Mouse (Mus musculus) heart, postnatal 14 days (tissue): ENCODE measurements around the gene Letm1. TPM values are rescaled to one million over a fixed set of nuclear protein-coding genes. Genes with fewer than 3 reads are reported as not detected.
A peak's percentile ranks its signal among the peaks of the same experiment; 100 is the strongest.

Experiments
- DNase-seq, 2 experiments: peaks; one replicate each; pipeline ENCODE4 v3.0.0; 2021 to 2022
- intact Hi-C: fragments of 180-260 bp; cut with DNase I; formaldehyde crosslinking; loops from one replicate; pipeline ENCODE4 v1.15.1; 2025
- total RNA-seq, 2 experiments: library from RNA; stranded (reverse); gene quantifications; 2 replicates each; pipeline ENCODE4 v1.2.3; 2021

Gene Letm1
- total RNA-seq, 2 experiments from 2014 or later, result 148 to 169 TPM

DNA sequence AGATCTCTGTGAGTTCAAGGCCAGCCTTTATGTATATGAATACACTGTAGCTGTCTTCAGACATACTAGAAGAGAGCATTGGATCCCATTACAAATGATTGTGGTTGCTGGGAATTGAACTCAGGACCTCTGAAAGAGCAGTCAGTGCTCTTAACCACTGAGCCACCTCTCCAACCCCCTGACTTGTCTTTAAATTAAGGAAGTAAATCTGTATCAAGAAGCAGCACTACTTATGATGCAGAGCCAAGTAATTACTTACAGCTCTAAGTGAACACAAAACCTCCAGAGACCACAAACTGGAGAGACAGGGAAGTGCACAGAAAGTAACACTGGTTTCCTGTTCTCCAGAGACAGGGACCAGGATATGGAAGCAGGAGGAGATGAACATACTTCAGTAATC, 5.4 kb downstream of the Letm1 start:
- no peak for DNase-seq
- intact Hi-C loops, result no loop called here

DNA sequence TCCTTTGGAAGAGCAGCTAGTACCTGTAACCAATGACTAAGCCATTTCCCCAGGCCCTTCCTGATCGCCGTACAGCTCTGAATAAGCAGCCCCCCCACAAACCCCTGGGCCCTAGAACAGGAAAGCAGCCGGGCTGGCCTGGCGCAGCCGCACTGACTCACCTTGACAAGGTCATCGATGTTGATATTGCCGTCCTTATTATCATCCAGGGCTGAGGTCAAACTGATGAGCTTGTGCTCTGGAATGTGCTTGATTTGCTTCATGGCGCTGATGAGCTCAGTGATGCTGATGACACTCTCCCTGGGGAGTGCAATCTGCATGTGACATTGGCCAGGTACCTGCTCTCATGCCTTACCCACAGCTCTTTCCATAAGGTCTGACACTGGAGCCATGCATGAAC, 39.1 kb downstream of the Letm1 start:
- no peak for DNase-seq

GRCm38 (mm10) chr5:33740548-33740947, 42.1 kb downstream of the Letm1 start:
- intact Hi-C loops, result no loop called here
- DNase-seq, result no peak

More for the DNA sequence above, 39.1 kb downstream of the Letm1 start:
- intact Hi-C loops, result no loop called here

DNA sequence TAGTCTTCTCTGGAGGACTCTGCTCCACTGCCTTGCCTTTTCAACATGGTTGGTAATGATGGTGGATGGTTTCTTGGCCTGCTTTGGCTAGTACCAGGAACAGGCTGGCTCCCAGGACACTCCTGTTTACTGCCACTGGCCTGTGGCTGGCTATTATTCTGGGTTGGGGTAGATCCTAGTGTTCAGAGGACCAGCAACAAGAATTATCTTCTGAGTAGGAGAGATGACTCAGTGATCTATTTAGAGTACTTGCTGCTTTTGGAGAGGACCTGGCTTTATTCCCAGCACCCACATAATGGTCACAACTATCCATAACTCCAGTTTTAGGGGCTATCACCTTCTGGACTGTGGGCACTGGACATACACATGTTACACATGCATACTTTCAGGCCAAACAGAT, 44.3 kb downstream of the Letm1 start:
- intact Hi-C loops, result loop anchor here (2.0 kb wide), 1 partner anchor 54 kb away; no protein-coding TSS in a partner anchor
- no peak for DNase-seq

DNA sequence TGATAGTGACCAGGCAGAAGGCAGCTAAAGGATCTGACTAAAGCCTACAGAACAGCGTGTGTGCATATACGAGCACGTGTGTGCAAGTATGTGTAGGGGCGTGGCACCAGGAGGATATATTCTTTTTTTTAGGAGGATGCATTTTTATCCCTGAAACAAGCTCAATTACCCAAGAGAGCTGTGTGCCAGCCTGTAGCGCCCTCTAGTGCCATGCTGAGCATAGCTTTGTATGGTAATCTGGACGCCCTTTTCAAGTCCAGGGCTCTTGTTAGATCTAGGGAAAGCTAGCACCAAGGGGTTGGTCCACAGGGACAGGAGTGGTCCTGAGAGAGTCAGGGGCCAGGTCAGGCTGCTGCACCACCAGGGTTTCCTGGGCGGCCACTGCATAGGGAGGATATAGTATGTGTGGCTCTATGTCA, 44.7 kb downstream of the Letm1 start:
- peak; percentile 75 to 86 for DNase-seq
- intact Hi-C loops, result loop anchor here (2.0 kb wide), 1 partner anchor 53 kb away; no protein-coding TSS in a partner anchor

DNA sequence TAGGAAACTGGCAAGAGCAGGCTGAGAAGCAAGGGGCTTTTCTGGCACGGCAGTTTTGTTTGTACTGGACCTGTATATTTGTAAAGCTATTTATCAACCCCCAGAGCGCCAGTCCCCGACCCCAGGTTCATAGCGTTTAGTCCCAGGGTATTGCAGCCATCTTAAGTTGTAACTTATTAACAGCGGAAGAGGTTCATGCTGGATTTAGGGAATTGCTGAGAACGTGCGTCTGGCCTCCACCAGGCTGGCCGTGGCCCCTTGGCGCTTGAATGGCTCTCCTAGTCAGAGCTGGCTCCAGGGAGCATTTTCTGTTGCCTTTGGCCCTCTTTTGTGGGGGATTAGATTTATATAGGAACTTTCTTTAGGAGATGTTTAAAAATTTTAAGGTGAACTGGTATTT, 46.4 kb downstream of the Letm1 start:
- intact Hi-C loops, result no loop called here
- DNase-seq, result no peak

DNA sequence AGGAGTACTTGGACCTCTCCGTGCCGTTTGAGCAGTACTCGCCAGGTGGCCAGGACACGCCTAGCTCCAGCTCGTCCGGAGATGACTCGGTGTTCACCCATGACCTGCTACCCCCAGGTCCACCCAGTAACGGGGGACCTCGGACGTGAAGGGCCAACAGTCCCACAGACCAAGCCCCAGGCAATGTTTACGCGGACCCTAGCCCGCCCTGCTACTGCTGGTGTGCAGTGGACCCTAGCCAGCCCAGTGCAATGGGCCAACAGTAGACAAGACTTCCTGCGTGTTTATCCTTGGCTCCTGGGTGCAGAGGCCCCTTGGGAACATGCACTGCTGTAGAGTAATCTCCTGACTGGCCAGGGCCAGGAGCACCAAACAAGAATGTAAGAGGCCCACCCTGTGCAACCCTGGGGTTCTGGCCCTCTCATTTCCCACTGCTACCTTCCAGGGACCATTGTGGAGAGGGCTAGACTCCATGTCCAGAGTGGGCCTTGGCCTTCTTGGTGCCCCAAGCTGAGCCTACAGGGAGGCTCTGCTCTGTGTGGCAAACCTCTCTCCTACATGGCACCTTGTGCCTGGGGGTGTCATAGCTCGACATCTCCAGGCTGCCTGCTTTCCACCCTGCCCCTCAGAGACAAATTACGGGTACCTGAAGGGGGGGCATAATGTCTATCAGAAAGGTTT, 47.1 kb downstream of the Letm1 start:
- DNase-seq, result no peak
- intact Hi-C loops, result no loop called here

DNA sequence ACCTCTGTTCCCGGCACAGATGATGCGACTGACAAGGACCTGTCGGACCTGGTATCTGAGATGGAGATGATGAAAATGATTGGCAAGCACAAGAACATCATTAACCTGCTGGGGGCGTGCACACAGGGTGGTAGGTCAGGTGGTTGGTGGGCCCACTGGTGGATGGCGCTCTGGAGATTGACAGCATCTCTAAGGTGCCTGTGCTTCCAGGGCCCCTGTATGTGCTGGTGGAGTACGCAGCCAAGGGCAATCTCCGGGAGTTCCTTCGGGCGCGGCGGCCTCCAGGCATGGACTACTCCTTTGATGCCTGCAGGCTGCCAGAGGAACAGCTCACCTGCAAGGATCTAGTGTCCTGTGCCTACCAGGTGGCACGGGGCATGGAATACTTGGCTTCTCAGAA, 48.8 kb downstream of the Letm1 start:
- intact Hi-C loops, result no loop called here
- no peak for DNase-seq

- no peak for DNase-seq
- intact Hi-C loops, result no loop called here
These were observed 51.6 kb downstream of the Letm1 start for GRCm38 (mm10) chr5:33731051-33731450.

DNA sequence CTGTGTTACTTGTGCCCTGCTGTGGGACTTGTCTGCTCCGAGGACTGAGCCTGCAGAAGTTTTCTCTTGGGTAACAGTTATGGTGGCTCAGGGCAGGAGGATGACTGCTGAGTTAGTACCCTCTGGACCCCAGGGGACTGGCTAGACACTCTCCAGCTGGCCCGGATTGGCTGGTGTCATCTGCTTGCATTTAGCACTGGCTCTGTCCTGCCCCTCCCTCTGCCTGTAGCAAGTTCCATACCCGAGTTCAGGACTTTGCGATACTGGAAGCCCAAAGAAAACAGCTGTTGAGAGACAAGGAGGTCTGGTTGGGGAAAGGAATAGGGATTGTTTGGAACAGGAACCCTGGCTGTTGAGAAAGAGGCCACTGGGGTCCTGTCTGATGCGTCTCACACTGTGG, 52.1 kb downstream of the Letm1 start:
- intact Hi-C loops, result no loop called here

DNA sequence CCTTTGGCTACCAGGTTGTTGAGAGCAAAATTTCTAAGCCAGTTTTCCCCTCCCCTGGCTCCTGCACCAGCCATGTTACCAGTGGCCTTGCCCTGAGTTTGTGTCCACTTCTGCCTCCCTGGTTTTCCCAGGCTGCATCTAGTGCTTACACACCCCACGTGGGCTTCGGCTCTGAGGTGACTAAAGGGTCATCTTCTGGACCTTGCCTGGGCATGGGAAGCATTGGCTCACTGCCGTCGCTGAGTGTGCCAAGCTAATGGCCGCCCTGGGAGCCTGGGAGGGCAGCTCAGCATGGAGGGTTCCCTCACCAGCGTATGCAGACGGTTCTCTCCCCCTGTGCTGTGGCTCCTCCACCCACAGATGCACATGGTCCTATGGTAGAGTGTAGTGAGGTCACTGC, 53.8 kb downstream of the Letm1 start:
- DNase-seq, result peak in 1 of 2 experiments; percentile 26
- intact Hi-C loops, result no loop called here

More for the DNA sequence above, 52.1 kb downstream of the Letm1 start:
- DNase-seq, result no peak

GRCm38 (mm10) chr5:33726891-33727290, 55.7 kb downstream of the Letm1 start:
- intact Hi-C loops, result no loop called here
- DNase-seq, result no peak

DNA sequence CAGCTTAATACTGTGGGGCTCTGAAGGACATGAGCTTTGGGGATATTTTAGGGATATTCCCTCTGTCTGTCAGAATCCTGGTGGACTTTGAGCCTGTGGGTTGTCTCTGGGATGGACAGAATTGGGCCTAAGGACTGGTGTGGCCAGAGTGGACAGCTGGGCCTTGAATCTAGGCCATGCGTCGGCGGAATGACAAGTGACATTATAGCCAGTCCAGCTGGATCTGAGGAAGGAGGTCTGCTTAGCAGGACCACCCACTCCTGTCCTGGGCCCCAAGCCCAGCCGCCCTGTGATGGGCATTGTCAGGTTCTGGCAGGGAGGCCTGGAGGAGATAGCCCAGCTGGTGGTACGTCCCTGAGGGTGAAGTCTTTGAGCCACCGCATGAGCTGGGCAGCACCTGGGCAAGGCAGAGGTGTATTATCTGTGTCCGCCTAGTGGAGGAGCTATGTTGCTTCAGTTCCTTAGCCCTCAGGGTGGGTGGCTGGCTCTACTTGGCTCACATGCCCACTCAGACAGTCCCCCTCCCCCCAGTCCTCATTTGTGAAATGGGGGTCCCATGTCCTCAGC, 56.5 kb downstream of the Letm1 start:
- intact Hi-C loops, result no loop called here
- DNase-seq, result peak; percentile 33 to 43

DNA sequence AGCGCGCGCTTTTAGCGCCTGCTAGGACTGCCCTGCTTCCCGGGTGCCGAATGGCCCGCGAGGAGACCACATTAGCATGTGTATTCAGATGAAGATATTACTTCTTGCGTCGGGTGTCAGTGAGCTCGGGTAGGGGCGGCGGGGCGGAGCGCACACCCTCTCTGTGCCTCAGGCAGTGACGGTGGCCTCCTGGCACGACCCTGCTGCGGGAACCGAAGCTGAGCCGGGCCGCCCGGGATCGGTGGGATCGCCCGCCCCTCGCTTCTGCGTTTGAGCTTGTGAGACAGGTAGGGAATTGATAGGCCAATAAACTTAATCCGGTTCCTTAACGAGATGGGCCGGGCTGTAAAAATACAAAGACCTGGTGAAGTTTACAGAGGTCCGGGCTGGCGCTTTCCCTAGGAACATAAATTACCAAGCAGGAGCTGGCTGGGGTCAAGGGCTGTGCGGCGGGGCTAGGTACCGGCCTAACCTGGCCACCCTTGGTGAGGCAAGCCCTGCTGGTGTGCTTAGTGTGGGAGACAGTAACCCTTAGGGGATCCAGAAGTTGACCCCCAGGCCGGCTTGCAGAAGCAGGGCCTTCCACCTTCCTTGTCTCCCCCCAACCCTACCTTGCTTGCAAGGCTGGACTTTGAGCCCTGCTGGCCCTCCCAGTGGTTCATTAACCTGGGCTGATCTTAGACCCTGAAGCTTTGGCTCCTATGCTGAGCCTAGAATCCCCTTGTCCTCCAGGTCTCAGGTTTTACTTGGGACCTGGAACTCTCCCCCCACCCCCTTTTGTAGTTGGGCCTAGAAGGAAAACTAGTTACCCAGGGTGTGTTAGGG, 58.8 kb downstream of the Letm1 start:
- DNase-seq, result no peak
- intact Hi-C loops, result loop anchor here (5.0 kb wide), 1 partner anchor 37 kb away; no protein-coding TSS in a partner anchor

DNA sequence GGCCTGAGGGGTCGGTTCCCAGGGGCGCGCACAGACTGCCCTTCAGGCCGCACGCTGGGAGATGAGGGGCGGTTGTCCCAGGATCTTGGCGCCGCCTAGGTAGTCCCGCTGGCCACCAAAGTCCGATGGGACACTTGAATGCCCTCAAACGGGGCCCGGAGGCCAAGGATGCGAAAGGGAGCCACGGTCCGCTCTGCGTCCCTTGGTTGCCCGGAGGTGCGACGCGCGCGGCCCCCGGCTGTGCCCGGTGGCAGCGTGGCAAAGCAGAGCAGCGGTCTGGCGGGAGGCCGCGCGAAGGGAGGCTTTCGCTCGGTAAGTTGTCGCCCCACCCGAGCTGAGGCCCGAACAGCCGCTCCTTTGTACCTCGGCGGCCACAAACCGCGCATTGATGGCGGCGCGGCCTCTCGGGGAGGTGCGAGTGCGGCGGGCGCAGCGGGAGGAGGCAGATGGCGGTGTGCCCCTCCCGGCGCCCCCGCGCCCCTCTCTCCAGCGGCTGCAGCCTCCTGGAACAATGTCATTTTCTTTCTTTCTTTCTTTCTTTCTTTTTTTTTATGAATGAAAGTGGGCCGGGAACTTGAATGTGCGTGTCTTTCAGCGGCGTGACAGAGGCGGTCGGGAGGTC, 59.5 kb downstream of the Letm1 start:
- DNase-seq, result no peak
- intact Hi-C loops, result loop anchor here (5.0 kb wide), 1 partner anchor 36 kb away; no protein-coding TSS in a partner anchor

DNA sequence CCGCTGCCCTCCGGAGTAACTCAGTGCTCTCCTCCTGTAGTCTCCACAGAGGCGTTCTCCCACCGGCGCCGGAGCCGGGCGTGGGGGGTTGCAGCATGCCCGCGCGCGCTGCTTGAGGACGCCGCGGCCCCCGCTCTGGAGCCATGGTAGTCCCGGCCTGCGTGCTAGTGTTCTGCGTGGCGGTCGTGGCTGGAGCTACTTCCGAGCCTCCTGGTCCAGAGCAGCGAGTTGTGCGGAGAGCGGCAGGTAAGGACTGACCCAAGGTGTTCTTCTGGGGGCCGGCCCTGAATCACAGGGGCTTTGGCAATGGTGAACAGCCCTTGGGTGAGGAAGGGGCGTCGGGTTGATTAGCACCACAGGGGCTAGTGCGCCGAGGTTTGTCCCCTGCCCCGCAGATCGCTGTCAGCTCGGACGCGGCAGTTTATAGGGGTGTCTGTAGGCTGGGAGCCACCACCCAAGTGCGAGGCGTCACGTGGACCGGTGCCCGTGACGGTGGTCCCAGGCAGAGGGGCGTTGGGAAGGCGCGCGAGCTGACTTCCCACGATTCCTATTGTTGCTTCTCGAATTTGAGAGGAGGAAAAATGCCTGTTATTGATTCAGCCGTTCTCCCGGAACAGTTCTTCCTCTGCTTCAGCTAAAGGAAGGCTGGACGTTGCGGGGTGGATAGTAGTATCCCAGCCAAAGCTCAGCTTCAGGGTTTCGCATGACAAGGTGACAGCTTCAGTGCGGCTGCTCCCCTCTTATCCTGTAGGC, 60.2 kb downstream of the Letm1 start:
- intact Hi-C loops, result loop anchor here (5.0 kb wide), 1 partner anchor 35 kb away; no protein-coding TSS in a partner anchor
- DNase-seq, result peak in 1 of 2 experiments; percentile 28

GRCm38 (mm10) chr5:33721541-33722265, 60.9 kb downstream of the Letm1 start, which contains the start of gene Fgfr3:
TSS of gene Fgfr3 (plus strand) at chr5:33721674.
- peak; percentile 78 to 84 for DNase-seq
- intact Hi-C loops, result loop anchor here (5.0 kb wide), 1 partner anchor 34 kb away; no protein-coding TSS in a partner anchor

GRCm38 (mm10) chr5:33720852-33721490, 61.6 kb downstream of the Letm1 start:
- no peak for DNase-seq
- intact Hi-C loops, result loop anchor here (5.0 kb wide), 1 partner anchor 34 kb away; no protein-coding TSS in a partner anchor

DNA sequence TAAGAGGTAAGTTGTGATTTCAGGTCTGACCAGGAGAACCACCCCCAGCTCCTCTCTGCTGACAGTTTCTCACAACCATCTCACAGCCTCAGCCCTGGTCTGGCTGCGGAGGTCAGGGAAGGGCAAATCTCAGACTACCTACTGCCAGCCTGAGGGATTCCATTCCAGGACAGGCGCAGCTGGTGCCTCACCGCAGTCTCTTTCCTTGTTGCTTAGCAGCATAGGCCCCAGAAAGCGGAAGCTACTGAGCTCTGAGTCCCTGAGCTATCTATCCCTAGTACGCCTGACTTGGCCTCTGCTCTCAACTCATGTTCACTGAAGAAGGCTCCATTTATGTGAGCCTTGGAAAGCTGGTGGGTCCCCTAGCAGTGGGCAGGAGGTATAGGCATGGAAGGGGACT, 64.2 kb downstream of the Letm1 start:
- intact Hi-C loops, result no loop called here
- DNase-seq, result no peak
